Mouse (Mus musculus) hematopoietic stem cell, adult 5-6 weeks (primary cell): Measurements from ENCODE around the gene Gm4952. TPM values are rescaled to one million over a fixed set of nuclear protein-coding genes. Genes with fewer than 3 reads are reported as not detected.

ENCODE experiments used
- total RNA-seq: library from RNA; stranded (forward); fragments of 172-1452, 232-1000 nt; gene quantifications from 2 replicates; pipeline ENCODE4 v1.2.3, GENCODE M21; 2017

The Gm4952 gene
- total RNA-seq, 1 experiment from 2014 or later, result not detected

Other genes with a start within 250 kb of the Gm4952 start
- gene Olfr1440, start 212.7 kb upstream of the Gm4952 start, total RNA-seq, result not detected in 2 replicates
- not detected in 2 replicates for gene Olfr1441, start 182.5 kb upstream of the Gm4952 start, total RNA-seq
- gene Pfpl, start 172.1 kb upstream of the Gm4952 start, total RNA-seq, result not detected in 2 replicates
- gene Mpeg1, start 139.2 kb upstream of the Gm4952 start, total RNA-seq, result 15.1 and 28.2 TPM in 2 replicates
- 5.3 and 8.2 TPM in 2 replicates for gene Dtx4, start 98.5 kb upstream of the Gm4952 start, total RNA-seq
- 161 and 174 TPM in 2 replicates for gene Fam111a, start 54.2 kb upstream of the Gm4952 start, total RNA-seq
- not detected in 2 replicates for gene Glyat, start 33.3 kb downstream of the Gm4952 start, total RNA-seq
- not detected in 2 replicates for gene Olfr1442, start 70.5 kb downstream of the Gm4952 start, total RNA-seq
- not detected in 2 replicates for gene Olfr1443, start 78.1 kb downstream of the Gm4952 start, total RNA-seq
- gene Keg1, start 95.8 kb downstream of the Gm4952 start, total RNA-seq, result not detected in 2 replicates
- gene Cntf, start 165.7 kb downstream of the Gm4952 start, total RNA-seq, result 0.63 and 1.1 TPM in 2 replicates
- 112 and 128 TPM in 2 replicates for gene Zfp91, start 196.2 kb downstream of the Gm4952 start, total RNA-seq
- 4.4 and 5.2 TPM in 2 replicates for gene Lpxn, start 196.2 kb downstream of the Gm4952 start, total RNA-seq
- not detected in 2 replicates for gene Gm5244, start 246.7 kb downstream of the Gm4952 start, total RNA-seq